Mouse (Mus musculus) lung, postnatal 0 days (tissue): ENCODE data around the gene Fstl3. TPM values are rescaled to one million over a fixed set of nuclear protein-coding genes. Genes with fewer than 3 reads are reported as not detected.

Source experiments
- ATAC-seq: fragments of 200-750 bp; cut with Nextera tagmentation; 2 replicates; pipeline ENCODE4 v1.8.0; 2017; ENCODE audit warnings: moderate library complexity
- DNase-seq: peaks from one replicate; pipeline ENCODE4 v3.0.0-alpha.2; 2016; ENCODE audit warnings: low spot score
- H3K27ac ChIP-seq: fragments of 300-500 bp; sonication (generic); 2 replicates; pipeline ENCODE4 v1.5.1; 2014; ENCODE audit warnings: antibody characterized with exemption, mild to moderate bottlenecking, low read length, mixed read lengths
- H3K27me3 ChIP-seq: fragments of 300-500 bp; sonication (generic); replicated peaks from 2 replicates; pipeline ENCODE4 v1.6.1; 2014; ENCODE audit warnings: low read length, mixed read lengths; ENCODE audit not compliant: insufficient read depth
- H3K36me3 ChIP-seq: fragments of 300-500 bp; sonication (generic); 2 replicates; pipeline ENCODE4 v1.6.1; 2014; ENCODE audit warnings: low read length, mixed read lengths; ENCODE audit not compliant: insufficient read depth
- H3K4me1 ChIP-seq: fragments of 300-500 bp; sonication (generic); 2 replicates; pipeline ENCODE4 v1.6.1; 2014; ENCODE audit warnings: antibody characterized with exemption, low read depth, low read length, mixed read lengths; ENCODE audit not compliant: insufficient read depth
- H3K4me2 ChIP-seq: fragments of 300-500 bp; sonication (generic); replicated peaks from 2 replicates; pipeline ENCODE4 v1.6.1; 2014; ENCODE audit warnings: low read depth, mild to moderate bottlenecking, low read length, moderate library complexity, mixed read lengths
- H3K4me3 ChIP-seq: fragments of 300-500 bp; sonication (generic); 2 replicates; pipeline ENCODE4 v1.5.1; 2014; ENCODE audit warnings: low read depth, low read length
- H3K9ac ChIP-seq: fragments of 300-500 bp; sonication (generic); replicated peaks from 2 replicates; pipeline ENCODE4 v1.6.1; 2014; ENCODE audit warnings: low read depth, mild to moderate bottlenecking
- H3K9me3 ChIP-seq: fragments of 300-500 bp; sonication (generic); 2 replicates; pipeline ENCODE4 v1.6.1; 2016; ENCODE audit warnings: low read length, mixed read lengths
- CTCF ChIP-seq: IDR thresholded peaks from 2 replicates; pipeline ENCODE4 v1.5.1; 2016; ENCODE audit warnings: antibody characterized with exemption, mild to moderate bottlenecking
- EP300 ChIP-seq: IDR thresholded peaks from 2 replicates; pipeline ENCODE4 v1.6.1; 2016; ENCODE audit warnings: antibody characterized with exemption, mild to moderate bottlenecking, control low read depth
- WGBS: fragments of 180-500 bp; shearing (Covaris S2); extraction: QIAGEN DNeasy Blood & Tissue Kit; methylation state at CpG from one replicate; pipeline ENCODE4 v1.1.7; 2014; 5-methylcytosine and 5-hydroxymethylcytosine counted together
- polyA plus RNA-seq: library from polyadenylated mRNA; unstranded; fragments of >200 nt; fragmentation: Nextera tagmentation; extraction: Ambion mirVana; gene quantifications from 2 replicates; pipeline ENCODE4 v1.2.1, GENCODE M21; 2015

Fstl3 gene
- polyA plus RNA-seq, 1 experiment from 2014 or later = 39.9 TPM

GRCm38 (mm10) chr10:79766001-79766507 lies 11.0 kb upstream of the Fstl3 start:
- H3K4me3 ChIP-seq = peak overlapping the region; percentile 81
- ATAC-seq (no peak), DNase-seq (no peak)
- H3K27me3 ChIP-seq = no peaks in the 10 kb centered on the region
- peak overlapping the region; percentile 70 for H3K4me2 ChIP-seq
- no peak for TF ChIP-seq CTCF
- no peak for TF ChIP-seq EP300
- peak overlapping the region; percentile 85 for H3K27ac ChIP-seq
- H3K9ac ChIP-seq = peak overlapping the region; percentile 62
- H3K9me3 ChIP-seq = no peaks in the 10 kb centered on the region
- 10% methylated on average over 8 of the region's 16 CpGs for WGBS
- H3K4me1 ChIP-seq = peaks cover 8% of the 10 kb centered on the region
- peaks cover 8% of the 10 kb centered on the region; the same call in 1 of the 2 replicates for H3K36me3 ChIP-seq

DNA sequence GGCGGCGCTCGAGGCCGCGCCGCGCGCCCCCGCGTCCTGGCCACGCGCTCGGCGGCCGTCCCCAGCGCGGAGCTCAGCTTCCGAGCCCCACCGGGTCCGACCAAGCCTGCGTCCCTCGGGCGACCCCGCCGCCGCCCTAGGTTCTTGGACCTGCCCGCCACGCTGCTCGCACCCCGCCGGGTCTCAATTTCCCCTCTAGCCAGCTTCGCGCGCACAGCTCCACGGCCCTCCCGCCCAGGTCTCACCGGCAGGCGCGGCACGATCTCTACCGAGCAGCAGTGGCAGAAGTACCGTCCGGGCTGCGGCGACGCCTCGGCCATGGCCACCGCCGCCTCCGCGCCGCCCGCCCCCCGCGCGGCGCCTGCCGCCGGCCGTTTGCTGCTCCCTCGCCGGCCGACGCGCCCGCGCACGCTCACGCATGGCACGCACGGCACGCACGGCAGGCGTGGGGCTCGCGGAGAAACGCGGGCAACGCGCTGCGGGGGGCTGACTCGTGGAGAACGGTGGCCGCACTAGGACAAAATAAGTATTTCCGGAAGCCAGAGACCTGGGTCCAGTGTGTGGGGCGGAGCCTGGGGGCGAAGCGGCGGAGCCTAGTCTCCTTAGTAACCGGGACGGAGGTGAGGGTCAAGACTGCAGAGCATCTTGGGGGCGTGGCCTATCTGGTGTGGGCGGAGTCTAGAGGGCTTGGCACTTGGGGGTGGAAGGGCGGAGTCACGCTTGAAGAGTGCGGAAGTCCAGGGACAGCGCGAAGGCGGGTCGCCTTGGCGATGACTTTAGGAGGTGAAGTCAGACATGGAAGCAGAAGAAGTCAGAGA lies 10.4 kb upstream of the Fstl3 start, which contains the start of gene Rnf126:
Gene Rnf126, minus strand, starts transcription at position 445 of the 818 bp plus-strand sequence.
- under 1% methylated on average over 69 of the region's 101 CpGs for WGBS
- Histone ChIP-seq H3K9me3 (no peaks in the 10 kb centered on the region), H3K9ac (peak within 1 kb of the TSS; percentile 62), H3K36me3 (peaks cover 2% of the 10 kb centered on the region; the same call in 1 of the 2 replicates), H3K4me2 (peak within 1 kb of the TSS; percentile 70), H3K27me3 (no peaks in the 10 kb centered on the region), H3K27ac (peak within 1 kb of the TSS; percentile 85), H3K4me3 (peak within 1 kb of the TSS; percentile 81), H3K4me1 (peaks cover 8% of the 10 kb centered on the region)
- TF ChIP-seq CTCF = no peak
- TF ChIP-seq EP300 = no peak
- ATAC-seq = peak; percentile 94
- peak; percentile 99 for DNase-seq

- Histone ChIP-seq H3K4me2 (peak overlapping the region; percentile 70), H3K4me3 (peak overlapping the region; percentile 81), H3K9ac (0 out of 2 replicates have a peak overlapping the region, but pooled peaks have one; percentile 32), H3K36me3 (no peaks in the 10 kb centered on the region), H3K4me1 (peaks cover 8% of the 10 kb centered on the region), H3K27me3 (no peaks in the 10 kb centered on the region), H3K27ac (peak overlapping the region; percentile 85), H3K9me3 (no peaks in the 10 kb centered on the region)
- DNase-seq (peak; percentile 93), ATAC-seq (peak; percentile 68)
- no peak for TF ChIP-seq EP300
- TF ChIP-seq CTCF = no peak
- 8% methylated on average over 40 of the region's 40 CpGs for WGBS
These were observed 9.5 kb upstream of the Fstl3 start for GRCm38 (mm10) chr10:79767372-79768244.

GRCm38 (mm10) chr10:79768400-79768799 lies 8.7 kb upstream of the Fstl3 start:
- Histone ChIP-seq H3K27me3 (no peaks in the 10 kb centered on the region), H3K4me1 (peaks cover 8% of the 10 kb centered on the region), H3K9ac (no peak overlapping the region), H3K36me3 (no peaks in the 10 kb centered on the region), H3K4me2 (no peak overlapping the region), H3K9me3 (no peaks in the 10 kb centered on the region), H3K4me3 (no peak overlapping the region), H3K27ac (0 out of 2 replicates have a peak overlapping the region, but pooled peaks have one; percentile 20)
- ATAC-seq (no peak), DNase-seq (peak; percentile 74)
- WGBS = under 1% methylated on average over 5 of the region's 5 CpGs
- TF ChIP-seq CTCF (peak; percentile 98), EP300 (no peak)

GRCm38 (mm10) chr10:79769329-79769728 lies 7.7 kb upstream of the Fstl3 start:
- H3K4me2 ChIP-seq = no peak overlapping the region
- no peak overlapping the region for H3K4me3 ChIP-seq
- WGBS = 27% methylated on average over 4 of the region's 4 CpGs
- no peaks in the 10 kb centered on the region for H3K9me3 ChIP-seq
- DNase-seq = no peak
- ATAC-seq = no peak
- TF ChIP-seq CTCF (no peak), EP300 (no peak)
- H3K4me1 ChIP-seq = peaks cover 8% of the 10 kb centered on the region
- no peak overlapping the region for H3K27ac ChIP-seq
- no peak overlapping the region for H3K9ac ChIP-seq
- no peaks in the 10 kb centered on the region for H3K36me3 ChIP-seq
- no peaks in the 10 kb centered on the region for H3K27me3 ChIP-seq

DNA sequence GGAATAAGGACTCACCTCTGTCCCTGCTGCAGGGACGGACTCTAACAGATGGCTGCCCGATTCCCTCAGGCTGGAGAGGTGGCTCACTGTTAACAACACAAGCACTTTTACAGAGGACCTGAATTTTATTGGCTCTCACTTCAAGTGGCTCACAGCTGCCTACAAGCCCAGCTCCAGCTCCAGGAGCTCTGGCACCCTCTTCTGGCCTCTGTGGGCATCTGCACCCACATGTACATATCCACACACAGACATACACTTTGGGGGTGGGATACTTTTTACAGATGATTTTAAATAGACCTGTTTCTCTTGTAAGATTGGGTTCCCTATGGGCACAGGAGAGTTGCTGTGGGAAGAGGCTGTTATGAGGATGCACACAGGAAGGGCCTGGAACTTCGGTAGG lies 4.8 kb upstream of the Fstl3 start:
- Histone ChIP-seq H3K4me3 (no peak overlapping the region), H3K27ac (no peak overlapping the region), H3K36me3 (no peaks in the 10 kb centered on the region), H3K9me3 (no peaks in the 10 kb centered on the region), H3K4me1 (0 out of 2 replicates have a peak, but pooled peaks cover 1% of the 10 kb centered on the region), H3K27me3 (no peaks in the 10 kb centered on the region), H3K4me2 (no peak overlapping the region), H3K9ac (no peak overlapping the region)
- DNase-seq (no peak), ATAC-seq (no peak)
- 88% methylated on average over 3 of the region's 3 CpGs for WGBS
- TF ChIP-seq EP300 (no peak), CTCF (peak; percentile 33; the same call in 1 of the 2 replicates)
